Mouse (Mus musculus) MEL-GATA-1-ER (cell line): ENCODE results near the gene Cox7a2.

Experiments
- DNase-seq: peaks from one replicate; pipeline ENCODE4 v3.0.0-alpha.2; 2012; ENCODE audit warnings: low read depth; ENCODE audit errors: extremely low read depth

The Cox7a2 gene

DNA sequence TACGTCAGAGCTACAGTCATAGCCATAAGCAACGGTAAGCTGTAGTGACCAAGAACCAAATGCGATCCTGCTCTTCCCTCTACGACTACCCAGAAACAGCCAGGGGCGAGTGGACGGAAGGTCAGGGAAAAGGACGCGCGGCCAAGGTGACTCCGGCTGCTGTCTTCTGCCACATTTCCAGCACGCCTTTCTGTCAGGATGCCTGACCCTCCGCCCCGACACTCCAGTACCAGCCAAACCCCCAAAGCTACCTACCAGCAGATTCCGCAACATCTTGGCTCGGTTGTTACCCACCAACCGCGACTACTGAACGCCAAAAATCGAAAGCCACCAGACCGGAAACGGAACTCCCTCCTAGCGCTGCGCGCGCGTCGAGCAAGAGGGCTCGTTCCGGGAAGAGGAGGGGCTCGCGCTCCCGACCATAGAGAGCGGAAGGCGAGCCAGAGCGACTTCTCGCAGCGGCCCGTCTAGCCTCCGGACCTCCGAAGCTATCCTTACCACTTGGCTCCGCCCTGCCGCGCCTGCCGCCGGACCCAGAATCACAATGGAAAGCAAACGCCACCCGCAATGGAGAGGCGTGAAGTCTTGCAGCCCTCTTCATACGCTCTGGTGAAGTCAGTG, at the start of gene Cox7a2:
TSS of gene Cox7a2 (minus strand) at position 494 of the 621 bp plus-strand sequence.
- DNase-seq: peak; percentile 91

- no peak for DNase-seq
Measured at GRCm38 (mm10) chr9:79809411-79809810, 49.7 kb upstream of the Cox7a2 start.

GRCm38 (mm10) chr9:79807178-79807577, 47.5 kb upstream of the Cox7a2 start:
- no peak for DNase-seq

DNA sequence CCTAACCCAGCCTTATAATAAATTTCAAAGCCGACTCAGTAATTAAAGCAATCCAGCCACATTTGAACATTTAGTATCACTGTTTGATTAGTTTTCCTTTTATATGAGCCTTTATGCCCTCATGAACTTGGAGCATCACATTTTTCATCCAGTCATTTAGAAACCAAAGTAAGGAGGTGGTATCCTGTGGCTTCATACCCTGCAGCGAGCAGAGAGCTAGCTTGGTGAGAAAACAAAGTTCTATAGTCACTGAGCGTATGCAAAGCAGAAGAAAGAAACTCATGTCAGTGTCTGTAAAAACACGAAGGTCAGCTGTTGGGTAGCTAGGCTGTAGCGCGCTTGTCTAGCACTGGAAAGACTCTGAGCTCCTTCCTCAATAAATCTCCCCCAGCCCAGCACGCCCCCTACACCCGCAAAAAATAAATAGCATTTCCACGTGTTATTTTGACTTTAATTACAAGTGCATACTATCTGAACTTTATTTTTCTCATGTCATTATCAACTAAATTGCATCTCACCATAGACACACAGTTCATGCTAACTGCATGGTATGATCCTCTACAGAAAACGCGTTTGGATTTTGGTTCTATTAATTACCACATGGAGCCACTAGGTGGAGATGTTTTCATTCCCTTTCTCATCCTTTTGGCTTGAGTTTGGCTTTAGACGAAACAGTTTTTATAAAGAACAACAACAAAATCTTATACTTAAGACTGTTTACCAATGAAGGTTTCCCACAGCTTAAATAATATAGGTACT, 46.8 kb upstream of the Cox7a2 start:
- peak; percentile 44 for DNase-seq

DNA sequence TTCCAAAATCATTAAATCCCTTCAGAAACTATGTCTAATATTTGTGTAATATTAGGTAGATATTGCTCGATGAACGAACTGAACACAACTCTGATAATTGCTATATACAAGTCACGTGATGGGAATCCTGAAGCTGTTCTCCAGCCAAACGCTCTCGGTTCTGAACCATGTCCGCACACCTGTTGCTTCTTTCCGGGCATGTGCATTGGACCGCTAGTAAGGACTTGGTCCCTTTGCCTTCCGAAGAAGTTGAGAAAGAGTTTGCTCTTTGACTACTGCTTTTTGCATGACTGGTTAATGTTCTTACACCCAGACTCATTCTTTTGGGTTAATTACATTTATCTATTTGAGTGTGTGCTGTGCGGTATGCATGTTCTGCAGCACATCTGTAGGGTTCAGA, 45.7 kb upstream of the Cox7a2 start:
- DNase-seq: no peak

DNA sequence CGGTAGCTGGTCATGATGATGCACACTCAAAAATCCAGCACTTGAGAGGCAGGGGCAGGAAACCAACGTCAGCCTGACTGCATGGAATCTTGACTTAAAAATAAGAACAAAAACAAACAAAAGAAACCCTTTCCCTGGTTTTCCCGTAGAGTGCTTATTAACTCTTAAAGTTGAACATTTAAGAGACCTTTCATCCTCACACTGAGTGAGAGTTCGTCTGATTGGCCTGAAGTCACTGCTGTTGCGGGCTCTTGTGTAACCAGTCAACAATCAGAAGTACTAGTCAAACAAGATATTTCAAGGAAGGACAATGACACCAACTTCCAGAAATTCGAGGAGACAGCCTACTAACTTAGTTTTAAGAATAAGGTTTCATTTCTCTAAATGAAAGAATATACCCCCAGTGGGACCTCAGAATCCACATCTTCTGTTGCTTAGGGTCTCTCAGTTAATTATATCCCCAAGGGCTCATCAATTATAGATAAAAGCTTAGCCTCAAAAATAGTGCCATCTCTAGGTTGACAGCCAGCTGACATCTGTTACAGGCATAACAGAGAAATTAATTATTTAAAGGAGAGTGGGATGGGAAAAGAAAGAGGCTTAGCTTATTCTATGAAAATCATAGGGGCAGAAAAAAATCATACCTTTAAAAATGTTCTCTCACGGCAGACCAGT, 36.9 kb upstream of the Cox7a2 start:
- DNase-seq: no peak

DNA sequence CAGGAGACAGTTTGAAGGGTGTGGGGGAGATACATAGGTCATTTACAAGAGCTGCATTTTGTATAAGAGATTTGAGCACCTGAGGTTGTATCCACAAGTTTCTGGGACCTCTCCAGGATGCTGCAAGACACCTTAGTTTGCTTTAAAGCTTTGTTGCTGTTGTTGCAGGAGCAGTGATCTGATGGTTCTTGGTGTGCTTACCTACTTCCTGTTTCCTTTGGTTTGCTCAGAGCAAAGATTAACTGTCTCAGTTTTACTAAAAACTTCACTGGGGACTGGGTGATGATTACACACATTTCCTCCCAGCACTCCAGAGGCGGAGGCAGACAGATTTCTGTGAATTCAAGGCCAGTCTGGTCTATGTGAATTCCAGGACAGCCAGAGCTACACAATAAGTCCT, 35.4 kb upstream of the Cox7a2 start:
- no peak for DNase-seq

DNA sequence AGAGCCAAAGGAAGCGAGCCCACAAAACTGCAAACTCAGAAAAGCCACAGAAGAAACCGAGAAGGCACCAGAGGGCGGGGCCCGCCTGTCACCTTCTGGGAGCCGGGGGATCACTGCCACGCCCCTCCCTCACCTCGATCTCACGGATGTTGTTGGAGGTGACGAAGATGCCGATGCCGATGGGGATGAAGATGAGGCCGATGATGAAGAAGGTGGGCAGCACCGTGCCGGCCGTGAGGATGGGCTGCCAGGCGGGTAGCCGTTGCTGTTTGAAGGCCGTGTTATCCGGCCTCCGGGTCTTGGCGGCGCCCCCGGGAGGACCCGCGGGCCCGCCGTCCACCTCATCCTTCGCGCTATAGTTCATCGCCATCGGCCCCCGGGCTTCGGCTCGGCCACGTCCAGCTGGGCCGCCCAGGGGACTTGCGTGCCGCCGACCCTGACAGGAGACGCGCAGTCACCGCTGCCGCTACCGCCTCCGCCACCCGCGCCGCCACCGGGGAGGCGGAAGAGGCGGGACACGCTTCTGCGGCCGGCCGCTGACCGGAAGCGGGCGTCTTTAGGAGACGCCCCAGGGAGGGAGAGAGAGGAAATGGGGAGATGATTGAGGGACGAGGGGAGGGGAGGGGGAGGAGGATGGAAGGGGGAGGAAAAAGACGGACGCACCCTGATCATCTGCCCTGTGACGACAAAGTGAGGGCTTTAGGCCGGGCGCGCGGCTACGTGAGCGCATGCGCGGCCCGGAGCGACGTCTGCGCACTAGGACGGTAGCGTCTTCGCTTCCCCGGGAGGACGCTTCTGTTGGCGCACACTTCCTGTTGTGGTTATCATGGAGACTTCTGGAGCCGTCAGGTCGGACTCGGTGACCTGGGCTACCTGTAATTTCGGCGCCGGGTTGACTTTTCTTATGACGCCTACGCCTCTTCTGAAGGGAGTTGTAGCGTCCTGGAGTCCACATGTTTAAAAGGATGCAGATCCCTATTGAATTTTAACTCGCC, 33.5 kb upstream of the Cox7a2 start, which contains the start of gene Tmem30a:
TSS of gene Tmem30a (minus strand) at position 667 of the 995 bp plus-strand sequence.
- peak; percentile 90 for DNase-seq

DNA sequence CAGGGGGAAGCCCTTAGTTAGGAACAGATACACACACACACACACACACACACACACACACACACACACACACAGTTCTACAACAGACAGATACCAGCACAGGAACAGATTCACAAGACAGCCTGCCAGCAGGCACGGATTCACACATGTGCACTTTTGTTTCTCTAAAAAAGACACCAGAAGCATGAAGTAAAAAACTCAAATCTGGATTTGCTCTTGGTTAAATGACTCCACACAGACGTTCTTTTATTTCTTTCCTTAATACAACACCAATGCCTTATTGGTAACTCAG, 26.1 kb upstream of the Cox7a2 start:
- DNase-seq: no peak

DNA sequence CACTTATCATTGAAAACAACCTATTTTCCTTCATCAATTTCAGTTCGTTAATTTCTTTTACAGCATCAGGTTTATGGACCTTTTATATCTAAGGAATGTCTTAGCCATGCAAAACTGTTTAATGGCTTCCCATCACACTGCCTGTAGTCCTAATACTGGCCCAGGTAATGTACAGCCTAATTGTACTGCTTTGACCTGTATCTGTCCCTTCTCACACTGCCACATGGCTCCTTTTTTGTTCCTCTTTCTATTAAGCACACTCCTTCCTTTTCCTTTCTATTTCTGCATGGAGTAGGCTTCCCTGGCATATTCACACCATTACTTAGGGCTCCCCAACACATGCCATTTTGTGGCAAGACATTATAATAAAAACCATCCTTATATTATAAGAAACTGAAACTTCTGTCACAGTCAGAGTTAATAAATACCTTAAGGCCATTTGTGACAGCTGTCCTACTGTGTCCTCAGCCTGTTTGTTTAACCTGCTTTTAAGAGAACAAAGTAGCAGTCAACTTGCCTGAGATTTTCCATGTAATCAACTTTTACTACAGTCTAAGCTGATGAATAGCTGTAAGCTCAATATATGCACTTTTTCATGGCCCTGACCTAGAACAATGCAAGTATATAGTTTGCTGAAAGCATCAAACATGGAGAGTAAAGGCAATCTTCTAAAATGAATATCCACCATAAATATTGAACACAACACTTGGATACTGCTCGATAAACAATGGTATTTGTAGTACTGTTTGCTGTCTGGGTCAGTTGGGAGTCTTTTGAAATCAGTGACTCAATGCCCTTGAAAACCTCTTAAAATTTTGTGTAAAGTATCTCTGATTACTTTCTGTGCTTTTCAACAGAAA, 25.5 kb upstream of the Cox7a2 start:
- DNase-seq: no peak

DNA sequence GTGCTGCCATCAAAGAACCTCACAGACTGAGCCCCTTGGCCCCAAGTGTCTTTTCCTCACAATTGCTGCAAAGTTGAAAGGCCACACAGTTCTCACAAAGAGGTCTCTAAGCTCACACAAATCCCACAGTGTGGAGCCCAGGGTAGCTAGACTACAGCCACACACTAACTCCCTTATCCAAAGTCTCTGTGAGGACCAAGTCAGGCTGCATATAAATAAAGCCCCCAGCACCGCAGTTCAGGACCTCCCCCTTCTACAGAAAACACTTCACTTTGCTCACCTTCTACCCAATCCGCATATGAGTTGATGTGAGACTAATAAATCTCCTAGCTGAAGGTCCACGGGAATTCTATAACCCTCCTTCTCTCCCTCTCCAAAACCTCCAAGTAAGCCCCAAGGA, 24.8 kb upstream of the Cox7a2 start:
- no peak for DNase-seq

DNA sequence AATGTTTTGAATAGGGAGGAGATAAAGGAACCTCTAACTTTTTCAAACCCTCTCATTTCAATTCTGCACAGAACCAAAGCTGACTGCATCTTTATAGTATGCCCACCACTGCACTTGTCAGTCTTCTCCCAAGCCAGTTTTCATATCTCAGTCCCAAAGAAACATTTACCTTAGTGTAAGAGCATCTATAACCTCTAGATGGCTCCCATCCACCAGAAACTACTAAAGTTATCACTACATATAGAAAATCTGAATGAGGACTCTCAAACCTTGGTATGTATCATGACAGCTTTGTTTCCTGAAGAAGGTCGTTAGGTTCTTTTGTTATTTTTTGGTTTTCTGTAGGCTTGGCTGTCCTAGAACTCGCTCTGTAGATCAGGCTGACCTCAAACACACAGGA, 19.7 kb upstream of the Cox7a2 start:
- DNase-seq: no peak

DNA sequence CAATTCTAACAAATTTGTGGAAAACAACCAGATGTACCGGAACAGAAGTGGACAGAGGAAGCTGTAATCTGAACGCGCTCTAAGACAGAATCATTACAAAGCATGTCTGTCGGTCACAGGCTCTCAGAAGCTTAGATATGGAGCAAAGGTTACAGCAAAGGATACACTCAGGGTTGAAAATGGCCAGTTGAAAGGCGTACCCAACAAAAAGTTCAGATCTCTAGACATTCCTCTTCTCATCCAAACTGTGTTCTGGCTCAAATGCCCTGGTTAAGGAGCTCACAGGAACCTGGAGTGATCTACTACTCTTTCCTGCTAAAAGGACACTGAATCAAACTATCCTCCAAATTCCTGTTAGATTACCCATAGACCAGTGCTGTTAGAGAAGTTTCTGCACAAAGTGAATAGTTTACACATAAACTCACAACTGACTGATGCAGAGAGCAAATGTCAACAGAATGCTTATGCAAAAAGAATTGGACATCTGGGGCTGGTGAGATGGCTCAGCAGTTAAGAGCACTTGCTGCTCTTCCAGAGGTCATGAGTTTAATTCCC, 7.4 kb upstream of the Cox7a2 start:
- no peak for DNase-seq

DNA sequence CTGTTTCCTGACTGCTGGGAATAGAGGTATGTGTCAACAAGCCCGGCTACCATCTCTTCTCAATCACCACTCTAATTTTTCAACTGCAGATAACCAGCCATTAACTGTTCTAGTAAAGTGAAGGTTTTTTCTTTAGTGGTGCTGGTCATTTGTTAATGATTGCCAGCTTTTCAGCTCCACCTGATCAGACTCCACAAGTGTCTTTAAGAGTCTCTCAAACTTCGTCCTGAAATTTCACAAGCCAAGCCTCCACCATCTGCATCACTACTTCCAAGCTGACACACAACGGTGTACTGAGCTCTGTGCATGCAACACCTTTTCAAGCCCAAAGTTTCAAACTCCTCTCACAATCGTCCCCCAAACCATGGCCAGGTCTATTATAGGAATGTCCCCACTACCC, 5.7 kb upstream of the Cox7a2 start:
- DNase-seq: no peak

DNA sequence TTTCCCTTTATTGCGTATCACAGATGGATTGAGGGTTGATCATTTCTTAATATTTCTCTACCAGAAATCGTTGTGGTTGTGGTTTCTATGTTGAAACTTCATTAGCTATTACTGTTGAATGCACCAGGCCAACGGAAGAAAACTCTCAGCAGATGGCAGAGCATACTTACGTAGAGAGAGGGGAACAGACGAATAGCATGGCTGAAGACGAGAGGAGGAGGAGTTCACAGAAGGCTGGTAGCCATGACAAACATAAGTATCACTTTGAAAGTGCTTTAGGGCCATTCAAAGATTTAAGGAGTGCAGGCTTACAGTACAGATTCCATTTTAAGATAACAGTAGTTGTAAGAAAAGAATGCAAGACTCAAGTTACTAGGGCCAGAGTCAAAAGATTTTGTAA, 2.8 kb upstream of the Cox7a2 start:
- no peak for DNase-seq

DNA sequence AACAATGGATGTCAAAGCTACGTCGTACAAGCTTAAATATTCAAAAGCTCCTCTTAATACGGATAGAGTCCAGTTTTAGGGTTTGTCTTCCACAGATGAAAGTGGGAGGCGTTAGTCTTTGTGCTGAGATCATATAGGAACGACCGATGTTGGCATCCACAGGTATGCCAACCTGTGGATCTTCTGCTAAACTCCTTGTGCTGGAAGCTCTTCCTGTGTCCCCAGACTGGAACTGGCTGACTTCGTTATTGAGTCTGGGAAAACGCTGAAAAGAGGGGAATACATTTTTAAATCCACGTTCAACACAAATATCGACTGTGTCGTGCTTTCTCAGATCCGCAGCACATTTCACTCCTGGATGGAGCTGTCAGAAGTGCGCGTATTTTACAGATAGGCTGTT, 398 bp upstream of the Cox7a2 start:
- DNase-seq: peak; percentile 34

DNA sequence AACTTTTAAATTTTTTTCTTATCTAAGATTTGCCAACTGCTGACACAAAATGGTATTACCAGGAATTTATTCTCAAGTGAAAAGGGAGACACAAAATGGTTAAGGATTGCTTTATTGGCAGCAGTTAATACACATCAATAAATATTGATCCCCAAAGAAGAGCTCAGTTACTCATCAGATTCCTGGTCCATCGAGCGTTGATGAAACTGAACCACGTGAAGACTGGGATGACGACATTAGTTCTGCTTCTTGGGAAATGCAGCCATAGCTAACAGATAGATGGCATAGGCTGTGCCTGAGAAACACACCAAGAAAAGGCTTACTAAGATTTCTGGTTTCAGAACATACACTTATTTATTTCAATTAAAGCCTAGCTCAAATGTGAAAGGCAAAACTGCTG, 4.4 kb downstream of the Cox7a2 start:
- no peak for DNase-seq

GRCm38 (mm10) chr9:79751846-79752245, 7.8 kb downstream of the Cox7a2 start:
- DNase-seq: no peak

- no peak for DNase-seq
Measured at GRCm38 (mm10) chr9:79750709-79751108, 9.0 kb downstream of the Cox7a2 start.

DNA sequence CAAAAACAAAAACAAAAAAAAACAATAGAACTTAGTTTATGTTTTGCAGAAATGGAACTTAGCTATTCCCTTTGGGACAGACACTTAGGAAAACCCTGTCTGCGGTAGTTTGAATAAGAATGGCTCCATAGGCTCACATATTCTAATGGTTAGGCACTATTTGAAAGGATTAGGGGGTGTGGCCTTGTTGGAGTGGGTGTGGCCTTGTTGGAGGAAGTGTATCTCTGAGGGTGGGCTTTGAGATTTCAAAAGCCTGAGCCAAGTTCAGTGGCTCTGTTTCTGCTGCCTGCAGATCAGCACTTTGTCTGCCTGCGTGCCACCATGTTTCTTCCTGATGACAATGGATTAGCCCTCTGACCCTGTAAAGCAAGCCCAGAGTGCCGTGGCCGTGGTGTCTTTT, 14.6 kb downstream of the Cox7a2 start:
- no peak for DNase-seq
